Mouse (Mus musculus): ENCODE results near the gene Zfhx2. TPM values are rescaled to one million over a fixed set of nuclear protein-coding genes. Genes with fewer than 3 reads are reported as not detected.
A peak's percentile ranks its signal among the peaks of the same experiment; 100 is the strongest.

Gene Zfhx2
- polyA plus RNA-seq, 1 experiment from 2014 or later, result 29.4 TPM

DNA sequence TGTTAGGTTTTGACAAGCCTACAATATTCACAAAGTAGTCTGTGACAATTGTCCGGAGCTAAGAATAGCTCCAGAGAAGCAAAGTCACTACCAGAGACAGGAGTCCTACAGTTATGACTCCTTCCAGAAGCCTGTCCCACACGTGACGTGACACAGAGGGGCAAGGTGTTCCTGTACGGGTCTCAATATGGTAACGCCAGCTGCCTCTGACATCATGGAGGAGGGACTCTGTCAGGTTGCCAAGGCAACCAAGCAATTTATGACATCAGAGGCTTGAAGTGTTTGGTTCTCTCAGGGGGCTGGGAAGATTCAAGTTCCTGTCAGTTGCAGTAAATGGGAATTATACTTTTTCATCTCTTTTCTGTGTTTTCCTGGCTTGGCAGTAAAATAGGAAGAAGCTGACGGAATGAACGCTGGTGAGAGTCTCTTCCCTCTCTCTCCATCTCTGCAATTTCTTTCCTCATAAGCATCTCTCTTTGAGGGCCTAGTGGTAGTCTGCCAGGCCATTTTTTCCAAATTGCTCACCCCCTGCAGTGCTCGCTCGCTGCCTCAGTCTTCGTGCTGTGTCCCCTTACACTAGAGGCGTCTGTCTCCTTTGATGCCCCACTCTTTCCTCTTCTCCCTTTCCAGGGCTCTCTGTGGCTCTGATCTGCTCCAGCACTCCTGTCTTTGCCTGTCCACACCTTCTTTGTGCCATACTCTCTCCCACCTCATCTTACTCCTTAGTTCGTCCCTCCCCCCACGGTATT is 2.8 kb downstream of the Zfhx2 start:
- Histone ChIP-seq H3K27ac (0 out of 2 replicates have a peak overlapping the region, but pooled peaks have one; percentile 3), H3K9me3 (no peaks in the 10 kb centered on the region), H3K9ac (peak overlapping the region; percentile 92), H3K4me3 (peak overlapping the region; percentile 60; the same call in 1 of the 2 replicates), H3K36me3 (no peaks in the 10 kb centered on the region), H3K27me3 (replicated peaks) (no peaks in the 10 kb centered on the region), H3K4me2 (replicated peaks) (peak overlapping the region; percentile 80), H3K4me1 (peaks cover 65% of the 10 kb centered on the region)
- 35% methylated on average over 13 of the region's 13 CpGs for WGBS
- no peak for ATAC-seq (ENCODE audit: low FRiP score, low read depth)

DNA sequence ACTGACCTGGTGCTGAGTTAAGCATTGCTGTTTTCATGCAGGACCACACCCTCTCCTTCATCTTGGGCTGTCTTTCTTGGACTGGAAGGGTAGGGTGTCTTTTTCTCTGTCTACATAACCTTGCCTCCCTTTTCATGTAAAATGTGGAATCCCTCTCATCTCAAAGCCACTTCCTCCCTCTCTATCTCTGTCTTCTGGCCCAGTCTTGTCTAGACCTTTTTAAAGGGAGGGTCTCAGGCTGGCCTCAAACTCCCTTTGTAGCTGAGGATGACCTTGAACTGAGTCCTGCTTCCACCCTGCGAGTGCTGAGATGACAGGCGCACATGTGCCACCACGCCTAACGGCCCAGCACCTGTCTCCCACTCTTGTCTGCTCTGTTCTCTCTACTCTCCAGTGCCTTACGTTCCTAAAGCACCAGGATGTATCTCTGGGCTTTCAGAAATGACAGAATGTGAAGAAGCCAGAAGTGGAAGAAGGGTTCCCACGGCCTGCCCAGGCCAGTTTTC is 6.1 kb downstream of the Zfhx2 start:
- Histone ChIP-seq H3K4me3 (no peak overlapping the region), H3K36me3 (no peaks in the 10 kb centered on the region), H3K27ac (peak overlapping the region; percentile 43; the same call in 1 of the 2 replicates), H3K9ac (no peak overlapping the region), H3K27me3 (replicated peaks) (no peaks in the 10 kb centered on the region), H3K4me2 (replicated peaks) (peak overlapping the region; percentile 32), H3K9me3 (no peaks in the 10 kb centered on the region), H3K4me1 (peaks cover 72% of the 10 kb centered on the region)
- no peak; the same call in 1 of the 2 replicates for ATAC-seq (ENCODE audit: low FRiP score, low read depth)
- WGBS, result 83% methylated on average over 6 of the region's 6 CpGs

DNA sequence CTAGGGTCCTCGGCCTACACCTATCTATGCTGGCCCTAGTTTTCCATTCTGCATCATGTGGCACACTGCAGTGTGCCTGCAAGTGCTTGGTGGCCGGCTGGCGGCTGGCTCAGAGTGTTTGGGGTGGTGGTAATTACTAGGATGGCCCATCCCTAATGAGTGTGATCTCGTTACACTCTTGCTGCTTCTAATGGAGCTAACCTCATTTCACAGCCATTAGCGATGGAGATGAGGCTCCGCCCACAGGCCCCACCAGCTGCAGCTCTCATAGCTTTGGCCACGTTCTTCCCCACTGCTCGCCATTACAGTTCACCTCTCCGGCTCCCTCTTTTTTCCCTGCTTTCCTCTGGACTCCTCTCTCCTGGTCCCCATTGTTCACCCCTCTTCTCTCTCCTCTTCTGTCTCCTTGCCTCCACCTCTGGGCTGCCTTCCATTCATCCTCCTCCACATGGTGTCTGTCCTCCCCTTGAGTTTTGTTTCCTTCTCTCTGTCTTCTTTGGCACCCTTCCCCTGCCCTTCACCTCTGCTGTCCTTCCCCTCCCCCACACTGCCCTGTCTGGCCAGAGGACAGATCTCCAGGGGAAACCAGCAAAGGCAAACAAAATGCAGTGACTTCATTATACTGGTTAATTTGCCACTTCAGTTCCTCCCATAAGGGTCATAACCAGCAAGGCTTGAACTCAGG is 6.7 kb downstream of the Zfhx2 start:
- ATAC-seq (ENCODE audit: low FRiP score, low read depth), result peak; percentile 55
- no peaks in the 10 kb centered on the region for H3K27me3 ChIP-seq (replicated peaks)
- H3K9me3 ChIP-seq, result no peaks in the 10 kb centered on the region
- H3K4me1 ChIP-seq, result peaks cover 68% of the 10 kb centered on the region
- H3K4me3 ChIP-seq, result no peak overlapping the region
- H3K27ac ChIP-seq, result peak overlapping the region; percentile 43; the same call in 1 of the 2 replicates
- no peaks in the 10 kb centered on the region for H3K36me3 ChIP-seq
- 17% methylated on average over 9 of the region's 9 CpGs for WGBS
- H3K4me2 ChIP-seq (replicated peaks), result peak overlapping the region; percentile 32
- H3K9ac ChIP-seq, result peak overlapping the region; percentile 21; the same call in 1 of the 2 replicates

DNA sequence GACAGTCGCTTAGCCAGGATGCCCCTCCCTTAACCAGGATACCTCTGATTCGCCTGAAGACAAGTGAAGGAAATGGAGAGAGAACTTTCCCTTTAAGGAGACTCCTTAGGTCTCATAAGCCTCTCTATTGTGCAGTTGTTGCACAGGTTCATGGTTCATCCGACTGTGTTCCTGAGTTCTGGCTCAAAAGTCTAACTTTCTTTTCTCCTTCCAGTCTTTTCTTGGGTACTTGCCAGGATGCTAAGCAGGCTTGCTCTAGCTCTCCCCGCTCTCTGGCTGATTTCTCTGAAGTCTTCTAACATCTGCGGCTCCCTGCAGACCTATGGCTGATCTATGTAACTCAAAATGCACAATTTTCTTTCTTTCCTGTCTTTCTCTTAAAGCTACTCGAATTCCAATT is 8.6 kb downstream of the Zfhx2 start:
- H3K9ac ChIP-seq, result no peak overlapping the region
- no peaks in the 10 kb centered on the region for H3K36me3 ChIP-seq
- H3K4me3 ChIP-seq, result no peak overlapping the region
- ATAC-seq (ENCODE audit: low FRiP score, low read depth), result no peak
- 84% methylated on average over 6 of the region's 6 CpGs for WGBS
- H3K27ac ChIP-seq, result no peak overlapping the region
- H3K27me3 ChIP-seq (replicated peaks), result no peaks in the 10 kb centered on the region
- H3K4me2 ChIP-seq (replicated peaks), result no peak overlapping the region
- peaks cover 65% of the 10 kb centered on the region for H3K4me1 ChIP-seq
- no peaks in the 10 kb centered on the region for H3K9me3 ChIP-seq

DNA sequence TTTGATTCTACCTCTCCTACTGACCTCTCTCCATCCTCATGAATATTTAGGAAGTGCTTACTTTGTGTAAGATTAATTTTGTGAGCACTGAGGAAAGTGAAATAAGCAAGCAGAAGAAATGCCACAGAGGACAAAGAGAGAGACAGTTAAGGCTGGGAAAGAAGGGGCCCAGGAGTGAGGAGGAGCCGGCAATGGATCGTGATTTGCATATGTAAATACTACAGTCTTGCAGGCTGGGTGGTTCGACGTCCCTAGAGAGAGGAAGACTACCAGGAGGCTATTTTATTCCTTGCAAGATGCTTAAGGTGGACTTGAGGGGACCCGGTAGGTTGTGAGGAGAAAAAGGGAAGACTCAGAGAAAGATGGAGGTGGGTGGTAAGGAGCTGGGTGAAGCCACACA is 11.0 kb downstream of the Zfhx2 start:
- Histone ChIP-seq H3K9ac (no peak overlapping the region), H3K27me3 (replicated peaks) (no peaks in the 10 kb centered on the region), H3K4me3 (no peak overlapping the region), H3K27ac (no peak overlapping the region), H3K4me1 (peaks cover 58% of the 10 kb centered on the region), H3K36me3 (no peaks in the 10 kb centered on the region), H3K9me3 (no peaks in the 10 kb centered on the region), H3K4me2 (replicated peaks) (no peak overlapping the region)
- WGBS, result 18% methylated on average over 5 of the region's 5 CpGs
- no peak for ATAC-seq (ENCODE audit: low FRiP score, low read depth)

DNA sequence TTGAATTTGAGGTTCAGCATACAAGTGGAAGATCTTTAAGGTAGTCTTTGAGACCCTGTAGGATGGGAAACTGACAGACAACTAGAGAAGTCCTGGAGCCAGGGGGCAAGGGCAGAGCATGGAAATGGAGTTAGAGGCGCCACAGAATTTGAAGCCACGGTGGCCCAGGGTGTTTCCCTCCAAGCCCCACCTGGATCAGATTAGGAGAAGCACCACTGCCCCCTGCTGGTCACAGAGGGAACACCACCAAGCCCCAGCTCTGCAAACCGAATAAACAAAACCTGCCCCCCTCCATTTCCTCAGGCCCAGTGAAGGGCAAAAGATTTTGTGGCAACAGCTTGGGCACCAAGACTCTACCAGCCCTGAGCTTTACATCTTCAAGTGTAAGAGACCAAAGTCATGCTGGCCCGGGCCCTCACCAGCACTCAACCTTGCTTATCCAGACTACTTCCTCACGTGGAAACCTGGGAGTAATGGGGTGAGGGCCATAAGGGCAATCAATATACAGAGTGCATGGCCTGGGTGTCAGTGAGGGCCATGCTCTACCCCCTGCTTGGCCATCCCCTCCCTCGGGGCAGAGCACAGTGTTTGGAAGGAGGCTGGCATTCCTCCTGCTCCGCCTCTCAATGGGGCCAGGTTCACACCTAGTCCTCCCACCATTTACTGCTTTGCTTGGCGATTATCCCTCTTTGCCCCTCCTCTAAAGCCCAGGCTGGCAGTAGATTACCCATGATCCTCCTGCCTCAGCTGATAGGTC is 12.7 kb downstream of the Zfhx2 start:
- H3K9ac ChIP-seq, result peak overlapping the region; percentile 29; the same call in 1 of the 2 replicates
- H3K27ac ChIP-seq, result peak overlapping the region; percentile 71
- no peak overlapping the region for H3K4me3 ChIP-seq
- peaks cover 5% of the 10 kb centered on the region for H3K36me3 ChIP-seq
- H3K9me3 ChIP-seq, result no peaks in the 10 kb centered on the region
- peak overlapping the region; percentile 50 for H3K4me2 ChIP-seq (replicated peaks)
- 15% methylated on average over 8 of the region's 8 CpGs for WGBS
- peak; percentile 46 for ATAC-seq (ENCODE audit: low FRiP score, low read depth)
- peaks cover 44% of the 10 kb centered on the region for H3K4me1 ChIP-seq
- no peaks in the 10 kb centered on the region for H3K27me3 ChIP-seq (replicated peaks)

DNA sequence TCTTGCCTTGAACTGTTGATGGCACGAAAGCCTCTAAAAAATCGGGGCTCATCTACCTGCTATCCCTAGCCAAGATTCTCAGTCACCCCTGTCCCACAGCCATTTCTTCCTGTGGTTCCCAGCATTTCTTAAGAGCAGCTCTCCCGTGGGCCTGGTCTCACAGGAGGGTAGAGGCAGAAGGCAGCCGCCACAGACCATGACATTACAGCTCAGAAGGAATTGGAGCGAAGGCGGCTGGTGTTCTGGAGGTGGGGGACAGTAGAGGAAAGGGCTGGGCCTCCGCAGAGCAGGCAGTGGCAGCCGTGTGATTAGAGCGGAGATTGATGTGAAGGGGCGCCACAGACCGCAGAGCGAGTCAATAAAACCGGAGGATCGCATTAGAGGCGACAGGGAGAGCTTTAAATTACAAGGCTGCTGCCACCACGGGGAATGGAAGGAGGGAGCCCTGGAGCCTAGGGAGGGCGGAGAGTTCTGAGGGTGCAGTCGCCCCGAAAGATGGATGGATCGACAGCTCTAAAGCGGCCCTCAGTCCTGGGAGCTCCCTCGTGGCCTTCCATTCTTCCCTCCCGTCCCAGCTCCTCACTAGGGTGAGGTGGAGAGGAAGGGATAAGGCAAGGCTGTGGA is 13.6 kb downstream of the Zfhx2 start:
- H3K27ac ChIP-seq, result peak overlapping the region; percentile 71
- peaks cover 2% of the 10 kb centered on the region; the same call in 1 of the 2 replicates for H3K27me3 ChIP-seq (replicated peaks)
- H3K9ac ChIP-seq, result peak overlapping the region; percentile 40
- WGBS, result under 1% methylated on average over 23 of the region's 23 CpGs
- H3K9me3 ChIP-seq, result no peaks in the 10 kb centered on the region
- H3K4me1 ChIP-seq, result peaks cover 41% of the 10 kb centered on the region
- H3K4me2 ChIP-seq (replicated peaks), result peak overlapping the region; percentile 50
- H3K36me3 ChIP-seq, result peaks cover 15% of the 10 kb centered on the region
- peak; percentile 85 for ATAC-seq (ENCODE audit: low FRiP score, low read depth)
- 0 out of 2 replicates have a peak overlapping the region, but pooled peaks have one; percentile 10 for H3K4me3 ChIP-seq

DNA sequence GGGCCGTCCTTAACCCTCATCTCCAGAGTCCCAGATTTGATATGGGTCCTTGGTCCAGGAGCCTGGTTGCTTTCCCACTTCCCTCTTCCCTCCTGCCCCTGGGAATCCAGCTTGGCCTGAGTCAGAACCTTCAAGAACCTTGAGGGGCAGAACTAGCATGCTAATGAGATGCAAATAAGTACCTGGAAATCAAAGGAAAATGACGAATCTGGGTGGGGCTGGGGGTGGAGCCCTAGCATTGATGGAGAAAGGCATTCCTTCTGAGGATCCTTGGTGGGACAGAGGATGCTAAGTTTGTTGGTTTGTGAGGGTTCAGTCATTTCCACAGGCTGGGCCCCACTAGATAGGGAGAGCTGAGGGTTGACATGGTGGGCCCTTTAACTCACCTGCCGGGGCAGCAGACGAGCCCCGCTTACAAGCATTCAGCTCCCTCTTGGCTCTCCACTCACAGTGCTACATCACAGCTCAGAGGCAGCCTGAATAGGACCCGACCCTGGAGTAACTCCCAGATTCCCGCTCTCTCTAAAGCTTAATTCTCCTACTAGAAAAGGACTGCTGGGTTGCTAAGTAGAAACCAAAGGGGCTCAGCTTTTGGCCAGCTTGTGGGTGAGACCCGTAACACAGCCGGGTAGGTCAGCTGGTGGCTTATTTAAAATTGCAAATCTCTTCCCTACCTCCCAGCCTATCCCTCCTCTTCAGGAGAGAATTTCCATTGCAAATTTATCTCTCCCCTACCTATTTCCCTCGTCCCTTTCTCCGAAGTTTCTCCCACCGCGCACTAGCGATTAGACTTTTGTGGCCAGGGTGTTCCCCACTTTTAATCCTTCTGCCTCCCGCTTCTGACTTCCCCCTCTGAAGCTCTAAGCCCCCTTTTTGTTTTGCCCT is 14.4 kb downstream of the Zfhx2 start:
- 0 out of 2 replicates have a peak, but pooled peaks have one; percentile 14 for ATAC-seq (ENCODE audit: low FRiP score, low read depth)
- Histone ChIP-seq H3K27ac (peak overlapping the region; percentile 71), H3K4me2 (replicated peaks) (peak overlapping the region; percentile 50), H3K9me3 (no peaks in the 10 kb centered on the region), H3K9ac (peak overlapping the region; percentile 40), H3K27me3 (replicated peaks) (peaks cover 6% of the 10 kb centered on the region; the same call in 1 of the 2 replicates), H3K4me3 (0 out of 2 replicates have a peak overlapping the region, but pooled peaks have one; percentile 10), H3K4me1 (peaks cover 42% of the 10 kb centered on the region), H3K36me3 (peaks cover 22% of the 10 kb centered on the region)
- 8% methylated on average over 15 of the region's 15 CpGs for WGBS

DNA sequence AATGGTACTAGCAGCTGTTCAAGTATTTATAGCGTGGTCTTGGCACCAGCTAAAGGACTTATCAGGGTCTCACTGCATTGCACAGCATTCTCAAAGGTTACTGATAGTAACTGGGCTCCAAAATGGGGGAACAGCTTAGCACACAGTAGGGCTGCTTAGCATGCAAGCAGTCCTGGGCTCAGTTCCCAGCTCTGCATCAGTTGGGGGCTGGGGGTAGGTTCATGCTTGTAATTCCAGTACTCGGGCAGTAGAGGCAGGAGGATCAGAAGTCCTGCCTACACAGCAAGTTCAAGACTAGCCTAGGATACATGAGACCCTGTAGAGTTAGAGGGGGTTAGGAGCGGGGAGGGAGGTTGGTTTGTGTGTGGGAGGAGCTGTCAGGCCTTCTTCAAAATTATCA is 15.2 kb downstream of the Zfhx2 start:
- Histone ChIP-seq H3K4me2 (replicated peaks) (no peak overlapping the region), H3K9me3 (no peaks in the 10 kb centered on the region), H3K4me1 (peaks cover 50% of the 10 kb centered on the region), H3K9ac (no peak overlapping the region), H3K27me3 (replicated peaks) (peaks cover 6% of the 10 kb centered on the region; the same call in 1 of the 2 replicates), H3K4me3 (no peak overlapping the region), H3K27ac (no peak overlapping the region), H3K36me3 (peaks cover 30% of the 10 kb centered on the region)
- WGBS, result 67% methylated on average over 3 of the region's 3 CpGs
- no peak for ATAC-seq (ENCODE audit: low FRiP score, low read depth)

DNA sequence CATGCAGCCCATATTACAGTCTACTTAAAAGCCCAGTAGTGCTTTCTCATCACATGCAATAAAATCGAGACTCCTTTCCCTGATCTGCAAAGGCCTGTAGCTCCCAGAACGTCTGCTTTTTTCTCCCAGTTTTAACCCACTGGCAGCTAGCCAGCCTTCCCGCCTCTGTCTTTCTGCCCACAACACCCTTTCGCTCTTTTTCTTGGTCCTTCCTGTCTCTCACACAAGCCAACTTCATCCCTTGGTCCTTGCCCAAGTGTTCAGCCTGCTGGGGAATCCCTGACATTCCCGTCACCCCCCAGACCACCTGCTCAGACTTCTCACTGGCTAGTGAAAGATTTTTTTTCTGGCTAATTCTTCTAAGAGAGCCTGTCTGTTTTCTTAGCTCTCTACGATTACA is 15.9 kb downstream of the Zfhx2 start:
- H3K27ac ChIP-seq, result no peak overlapping the region
- H3K9me3 ChIP-seq, result no peaks in the 10 kb centered on the region
- no peak overlapping the region for H3K4me2 ChIP-seq (replicated peaks)
- H3K4me3 ChIP-seq, result no peak overlapping the region
- 56% methylated on average over 6 of the region's 6 CpGs for WGBS
- H3K36me3 ChIP-seq, result peaks cover 35% of the 10 kb centered on the region
- H3K9ac ChIP-seq, result no peak overlapping the region
- H3K4me1 ChIP-seq, result peaks cover 49% of the 10 kb centered on the region
- no peak for ATAC-seq (ENCODE audit: low FRiP score, low read depth)
- H3K27me3 ChIP-seq (replicated peaks), result peaks cover 6% of the 10 kb centered on the region; the same call in 1 of the 2 replicates

DNA sequence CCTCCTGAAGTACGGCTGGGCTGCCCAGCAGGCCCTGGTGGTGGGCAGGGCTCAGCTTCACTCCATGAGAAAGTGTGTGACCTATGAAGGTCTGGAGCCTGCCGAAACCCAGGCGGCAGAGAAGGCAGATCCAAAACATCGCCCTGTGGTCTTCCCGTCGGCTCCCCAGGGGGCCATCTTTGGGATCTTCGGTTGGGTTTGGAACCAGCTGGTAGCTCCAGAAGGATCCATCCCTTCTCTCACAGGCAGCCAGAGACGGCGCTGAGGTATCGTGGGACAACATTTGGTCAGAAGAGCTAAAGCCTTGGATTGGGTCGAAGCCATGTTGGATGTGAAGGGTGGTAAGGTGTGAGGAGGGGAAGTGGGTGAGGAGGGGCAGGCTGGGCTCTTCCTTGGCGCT is 17.7 kb downstream of the Zfhx2 start:
- H3K4me2 ChIP-seq (replicated peaks), result no peak overlapping the region
- no peak overlapping the region for H3K9ac ChIP-seq
- peaks cover 52% of the 10 kb centered on the region for H3K36me3 ChIP-seq
- H3K4me1 ChIP-seq, result peaks cover 40% of the 10 kb centered on the region
- no peak overlapping the region for H3K27ac ChIP-seq
- WGBS, result 90% methylated on average over 12 of the region's 12 CpGs
- H3K27me3 ChIP-seq (replicated peaks), result peaks cover 6% of the 10 kb centered on the region; the same call in 1 of the 2 replicates
- H3K9me3 ChIP-seq, result no peaks in the 10 kb centered on the region
- H3K4me3 ChIP-seq, result no peak overlapping the region
- ATAC-seq (ENCODE audit: low FRiP score, low read depth), result no peak

Data from neural tube, embryonic 12.5 days (tissue).